Mouse (Mus musculus) MEL (cell line): ENCODE data around the gene Zfp36l1.

Experiments used
- BHLHE40 ChIP-seq: IDR thresholded peaks from 2 replicates; pipeline ENCODE4 v1.6.1; 2012; ENCODE audit warnings: low read depth, mild to moderate bottlenecking, inconsistent platforms, low read length, improper control_type of control experiment, borderline replicate concordance
- CTCF ChIP-seq, 3 experiments: IDR thresholded peaks in 2 of 3; conservative IDR thresholded peaks in 1 of 3; 2 replicates each; pipeline ENCODE4 v1.5.1; 2011 to 2012; ENCODE audit warnings: low read length in 3 of 3, low read depth in 2 of 3, mild to moderate bottlenecking in 2 of 3, improper control_type of control experiment in 1 of 3, inconsistent platforms in 1 of 3, mixed read lengths in 1 of 3, moderate library complexity in 1 of 3; ENCODE audit not compliant: control insufficient read depth in 1 of 3, insufficient read depth in 1 of 3, poor library complexity in 1 of 3, severe bottlenecking in 1 of 3
- POLR2A ChIP-seq, 2 experiments: IDR thresholded peaks; 2 replicates each; pipeline ENCODE4 v1.6.1; 2011 to 2012; ENCODE audit warnings: low read length in 2 of 2, mild to moderate bottlenecking in 2 of 2, control low read depth in 1 of 2, improper control_type of control experiment in 1 of 2, low read depth in 1 of 2, moderate library complexity in 1 of 2; ENCODE audit not compliant: control insufficient read depth in 1 of 2, insufficient read depth in 1 of 2, poor library complexity in 1 of 2
- POLR2AphosphoS5 ChIP-seq: IDR thresholded peaks from 2 replicates; pipeline ENCODE4 v1.6.1; 2012; ENCODE audit warnings: low read depth, borderline replicate concordance, mild to moderate bottlenecking, inconsistent platforms, low read length, moderate library complexity, mixed read lengths
- SIN3A ChIP-seq: IDR thresholded peaks from 2 replicates; pipeline ENCODE4 v1.6.1; 2012; ENCODE audit warnings: low read length, improper control_type of control experiment, inconsistent platforms
- TAL1 ChIP-seq: IDR thresholded peaks from 2 replicates; pipeline ENCODE4 v1.6.1; 2012; ENCODE audit warnings: mild to moderate bottlenecking, inconsistent platforms, low read length, moderate library complexity, mixed read lengths
- UBTF ChIP-seq: IDR thresholded peaks from 2 replicates; pipeline ENCODE4 v1.6.1; 2012; ENCODE audit warnings: low read depth, mild to moderate bottlenecking, inconsistent platforms, low read length, improper control_type of control experiment, moderate library complexity, borderline replicate concordance; ENCODE audit not compliant: insufficient read depth
- ZC3H11A ChIP-seq: IDR thresholded peaks from 2 replicates; pipeline ENCODE4 v1.6.1; 2012; ENCODE audit warnings: low read depth, mild to moderate bottlenecking, inconsistent platforms, low read length, improper control_type of control experiment
- ZMIZ1 ChIP-seq: IDR thresholded peaks from 2 replicates; pipeline ENCODE4 v1.6.1; 2012; ENCODE audit warnings: low read depth, mild to moderate bottlenecking, inconsistent platforms, low read length, improper control_type of control experiment, moderate library complexity

- TF ChIP-seq ZMIZ1 (no peak), UBTF (no peak), POLR2A (IDR thresholded peaks at IDR 0.05; ENCODE audit: control insufficient read depth in 1 of 2, insufficient read depth in 1 of 2, low read depth in 1 of 2, low read length in 2 of 2, poor library complexity in 1 of 2) (no peak), CTCF (IDR thresholded peaks at IDR 0.05 in 2 of 3, conservative IDR thresholded peaks at IDR 0.05 in 1 of 3; ENCODE audit: control insufficient read depth in 1 of 3, insufficient read depth in 1 of 3, low read depth in 2 of 3, low read length in 3 of 3, poor library complexity in 1 of 3, severe bottlenecking in 1 of 3) (no peak), TAL1 (no peak), ZC3H11A (no peak), SIN3A (no peak), POLR2AphosphoS5 (no peak), BHLHE40 (no peak)
These were observed 11.9 kb upstream of the Zfp36l1 start for GRCm38 (mm10) chr12:80124756-80125155.
